Mouse (Mus musculus) intestine, embryonic 15.5 days (tissue): ENCODE measurements at regions not wholly inside any gene's neighbourhood (a gene's known extent, or its start where the extent isn't known, plus 50 kb on each side); places are given as distances from the start of the nearest gene placed in this dataset.

Experiments used
- ATAC-seq: fragments of 200-750 bp; cut with Nextera tagmentation; 2 replicates; pipeline ENCODE4 v1.8.0; 2017; ENCODE audit warnings: moderate TSS enrichment, moderate library complexity
- H3K27ac ChIP-seq: fragments of 300-500 bp; sonication (generic); 2 replicates; pipeline ENCODE4 v1.5.1; 2015; ENCODE audit warnings: mild to moderate bottlenecking, inconsistent platforms
- H3K27me3 ChIP-seq: fragments of 300-500 bp; sonication (generic); replicated peaks from 2 replicates; pipeline ENCODE4 v1.6.1; 2015; ENCODE audit warnings: inconsistent platforms
- H3K36me3 ChIP-seq: fragments of 300-500 bp; sonication (generic); 2 replicates; pipeline ENCODE4 v1.6.1; 2015; ENCODE audit warnings: inconsistent platforms
- H3K4me1 ChIP-seq: fragments of 300-500 bp; sonication (generic); replicated peaks from 2 replicates; pipeline ENCODE4 v1.6.1; 2015; ENCODE audit warnings: inconsistent platforms
- H3K4me2 ChIP-seq: fragments of 300-500 bp; sonication (generic); replicated peaks from 2 replicates; pipeline ENCODE4 v1.6.1; 2015; ENCODE audit warnings: mild to moderate bottlenecking, inconsistent platforms
- H3K4me3 ChIP-seq: fragments of 300-500 bp; sonication (generic); replicated peaks from 2 replicates; pipeline ENCODE4 v1.5.1; 2015; ENCODE audit warnings: inconsistent platforms
- H3K9ac ChIP-seq: fragments of 300-500 bp; sonication (generic); 2 replicates; pipeline ENCODE4 v1.6.1; 2015; ENCODE audit warnings: inconsistent platforms
- H3K9me3 ChIP-seq: fragments of 300-500 bp; sonication (generic); 2 replicates; pipeline ENCODE4 v1.6.1; 2016; ENCODE audit warnings: inconsistent platforms
- WGBS: fragments of 180-500 bp; shearing (Covaris S2); methylation state at CpG from one replicate; pipeline ENCODE4 v1.1.7; 2015; 5-methylcytosine and 5-hydroxymethylcytosine counted together

DNA sequence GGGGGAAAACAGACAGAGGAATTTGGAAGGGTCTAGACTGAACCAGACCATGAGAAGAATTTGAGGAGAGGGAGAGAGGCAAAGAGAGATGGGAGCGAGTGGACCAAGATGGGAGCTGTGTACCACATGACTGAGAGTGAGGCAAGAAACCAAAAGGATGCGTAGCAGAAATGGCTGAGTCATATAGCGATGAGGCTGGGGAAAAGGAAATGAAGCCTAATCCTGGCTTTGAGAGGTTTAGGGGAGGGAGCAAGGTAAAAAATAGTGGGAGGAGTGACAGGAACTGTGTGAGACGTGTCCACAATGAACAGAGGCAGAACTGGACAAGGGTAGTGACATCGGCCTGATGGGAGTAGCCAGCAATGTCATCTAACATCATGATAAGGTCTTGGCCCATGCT lies 140.1 kb upstream of the Ednrb start:
- Histone ChIP-seq H3K27me3 (no peaks in the 10 kb centered on the region), H3K27ac (no peak overlapping the region), H3K9me3 (no peaks in the 10 kb centered on the region), H3K9ac (no peak overlapping the region), H3K4me3 (no peak overlapping the region), H3K36me3 (no peaks in the 10 kb centered on the region), H3K4me1 (no peaks in the 10 kb centered on the region), H3K4me2 (no peak overlapping the region)
- 92% methylated on average over 5 of the region's 5 CpGs for WGBS
- ATAC-seq: no peak

DNA sequence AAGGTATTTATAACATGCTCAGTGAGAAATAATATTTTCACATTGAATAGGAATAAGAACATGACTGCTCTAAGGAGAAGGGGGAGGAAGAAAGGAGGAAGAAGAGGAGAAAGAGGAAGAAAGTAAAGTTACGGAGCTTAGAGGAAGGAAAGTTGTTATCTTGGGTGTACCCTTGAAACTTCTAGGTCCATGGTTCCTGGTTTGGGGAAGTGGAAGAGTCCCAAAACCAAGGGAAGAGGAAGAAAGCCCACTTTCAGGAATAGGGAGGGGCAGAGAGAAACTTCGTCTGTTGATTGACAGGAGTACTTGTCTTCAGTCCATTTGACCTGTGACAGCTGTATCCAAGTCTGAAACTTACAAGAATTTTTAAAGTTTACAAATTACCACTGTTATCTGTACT lies 134.6 kb upstream of the Ednrb start:
- Histone ChIP-seq H3K27me3 (no peaks in the 10 kb centered on the region), H3K4me3 (no peak overlapping the region), H3K27ac (no peak overlapping the region), H3K9ac (no peak overlapping the region), H3K9me3 (no peaks in the 10 kb centered on the region), H3K4me1 (no peaks in the 10 kb centered on the region), H3K36me3 (no peaks in the 10 kb centered on the region), H3K4me2 (no peak overlapping the region)
- 83% methylated on average over 2 of the region's 2 CpGs for WGBS
- no peak for ATAC-seq

DNA sequence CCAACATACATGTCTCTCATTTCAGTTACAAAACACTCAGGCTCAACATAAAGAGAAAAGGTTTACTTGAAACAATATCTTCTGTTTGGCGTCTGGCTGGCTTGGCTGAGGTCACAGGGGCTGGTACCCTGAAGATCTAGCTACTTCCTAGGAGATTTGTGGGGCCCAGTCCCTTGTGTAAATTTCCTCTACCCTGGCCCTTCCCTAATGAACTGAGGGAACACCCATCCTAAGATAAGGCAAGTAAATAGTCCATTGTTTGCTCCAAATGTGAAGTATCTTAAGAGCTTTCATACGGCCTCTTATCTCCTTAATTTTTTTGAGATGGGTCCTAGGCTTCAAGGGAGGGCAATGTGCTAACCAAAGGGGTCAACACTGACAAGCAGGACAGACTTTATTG lies 133.6 kb upstream of the Ednrb start:
- no peak overlapping the region for H3K4me2 ChIP-seq
- H3K9ac ChIP-seq: no peak overlapping the region
- H3K9me3 ChIP-seq: no peaks in the 10 kb centered on the region
- H3K36me3 ChIP-seq: no peaks in the 10 kb centered on the region
- peak; percentile 86 for ATAC-seq
- WGBS: 46% methylated on average over 2 of the region's 2 CpGs
- H3K4me1 ChIP-seq: no peaks in the 10 kb centered on the region
- H3K27ac ChIP-seq: no peak overlapping the region
- H3K4me3 ChIP-seq: no peak overlapping the region
- no peaks in the 10 kb centered on the region for H3K27me3 ChIP-seq

DNA sequence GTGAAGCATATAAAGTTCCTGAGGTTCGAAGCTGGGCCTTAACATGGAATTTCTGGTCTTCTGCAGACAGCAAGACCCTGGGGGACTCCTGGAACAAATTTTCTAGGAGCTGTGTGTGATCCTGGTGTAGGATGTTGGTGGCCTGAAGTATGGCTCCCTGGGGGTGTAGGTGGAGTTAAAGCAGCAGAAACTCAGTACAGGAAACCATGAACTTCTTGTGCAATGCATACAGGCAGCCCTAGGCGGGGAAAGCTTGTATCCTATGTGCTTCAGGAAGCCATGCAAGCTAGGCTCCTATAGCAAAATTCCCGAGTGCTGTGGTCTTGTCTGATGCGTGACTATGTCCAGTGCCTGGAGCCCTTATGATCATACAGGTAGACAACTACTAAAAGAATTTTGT lies 129.8 kb upstream of the Ednrb start:
- Histone ChIP-seq H3K4me3 (no peak overlapping the region), H3K9ac (no peak overlapping the region), H3K27ac (no peak overlapping the region), H3K36me3 (no peaks in the 10 kb centered on the region), H3K27me3 (no peaks in the 10 kb centered on the region), H3K4me1 (no peaks in the 10 kb centered on the region), H3K4me2 (no peak overlapping the region), H3K9me3 (no peaks in the 10 kb centered on the region)
- no peak for ATAC-seq
- WGBS: 83% methylated on average over 4 of the region's 4 CpGs

DNA sequence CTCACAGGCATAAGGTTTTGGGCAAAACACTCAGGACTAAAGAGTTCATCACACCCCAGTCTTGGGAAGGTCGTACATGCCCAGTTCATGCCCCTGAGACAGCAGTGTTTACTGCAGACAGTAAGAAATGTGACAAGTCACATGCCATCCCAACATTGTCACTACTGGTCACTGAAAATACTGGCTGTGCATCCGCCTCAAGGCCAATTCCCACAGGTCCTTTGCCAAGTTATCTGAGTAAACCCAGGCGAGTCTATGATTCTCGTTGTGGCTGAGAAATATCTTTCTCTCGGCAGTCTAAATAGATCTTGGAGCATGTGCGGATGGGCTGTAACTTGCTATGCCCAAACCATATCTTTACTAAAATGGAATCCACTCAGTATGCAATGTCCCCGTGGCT lies 128.9 kb upstream of the Ednrb start:
- Histone ChIP-seq H3K36me3 (no peaks in the 10 kb centered on the region), H3K4me2 (no peak overlapping the region), H3K9me3 (no peaks in the 10 kb centered on the region), H3K4me3 (no peak overlapping the region), H3K27me3 (no peaks in the 10 kb centered on the region), H3K9ac (no peak overlapping the region), H3K27ac (no peak overlapping the region), H3K4me1 (no peaks in the 10 kb centered on the region)
- ATAC-seq: no peak
- 76% methylated on average over 7 of the region's 7 CpGs for WGBS

DNA sequence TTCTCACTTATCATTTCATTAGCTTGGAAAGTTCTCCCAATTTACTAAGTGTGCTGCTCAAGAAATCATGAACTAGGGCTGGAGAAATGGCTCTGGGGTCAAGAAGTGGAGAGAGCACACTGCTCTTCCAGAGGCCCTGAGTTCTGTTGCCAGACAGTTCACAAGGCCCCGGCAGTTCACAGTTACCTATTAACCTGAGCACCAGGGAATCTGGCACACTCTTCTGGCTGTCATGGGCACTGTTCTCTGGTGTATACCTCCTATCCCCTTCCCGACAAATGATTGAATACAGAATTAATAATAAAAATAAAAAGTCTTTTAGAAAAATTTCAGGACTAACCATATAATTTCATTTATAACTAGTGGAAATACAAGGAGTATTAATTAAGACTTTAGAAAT lies 125.1 kb upstream of the Ednrb start:
- Histone ChIP-seq H3K9ac (no peak overlapping the region), H3K9me3 (no peaks in the 10 kb centered on the region), H3K27me3 (no peaks in the 10 kb centered on the region), H3K36me3 (no peaks in the 10 kb centered on the region), H3K27ac (no peak overlapping the region), H3K4me3 (no peak overlapping the region), H3K4me2 (no peak overlapping the region), H3K4me1 (no peaks in the 10 kb centered on the region)
- 64% methylated on average over 2 of the region's 2 CpGs for WGBS
- peak; percentile 78 for ATAC-seq

DNA sequence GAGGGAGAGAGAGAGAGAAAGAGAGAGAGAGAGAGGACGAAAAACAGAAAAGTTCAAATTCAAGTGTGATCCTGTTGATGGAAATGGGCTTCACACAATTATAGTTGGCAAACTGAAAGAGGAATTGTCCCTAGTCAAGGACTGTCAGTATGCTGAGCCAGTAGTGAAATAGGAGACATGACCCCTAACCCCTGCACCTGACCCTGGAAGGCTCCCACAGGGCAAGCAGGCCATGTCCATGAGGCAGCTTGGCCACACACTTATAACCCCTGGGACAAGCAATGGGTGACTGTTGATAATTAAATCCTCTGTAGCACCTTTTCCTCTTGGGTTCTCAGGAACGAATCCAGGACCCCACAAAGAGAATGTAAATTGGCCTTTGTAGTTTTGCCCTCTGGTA lies 122.1 kb upstream of the Ednrb start:
- no peaks in the 10 kb centered on the region for H3K36me3 ChIP-seq
- no peaks in the 10 kb centered on the region for H3K9me3 ChIP-seq
- no peak overlapping the region for H3K4me3 ChIP-seq
- no peak overlapping the region for H3K9ac ChIP-seq
- ATAC-seq: no peak
- H3K4me1 ChIP-seq: no peaks in the 10 kb centered on the region
- H3K27ac ChIP-seq: no peak overlapping the region
- H3K4me2 ChIP-seq: no peak overlapping the region
- 74% methylated on average over 2 of the region's 2 CpGs for WGBS
- no peaks in the 10 kb centered on the region for H3K27me3 ChIP-seq

DNA sequence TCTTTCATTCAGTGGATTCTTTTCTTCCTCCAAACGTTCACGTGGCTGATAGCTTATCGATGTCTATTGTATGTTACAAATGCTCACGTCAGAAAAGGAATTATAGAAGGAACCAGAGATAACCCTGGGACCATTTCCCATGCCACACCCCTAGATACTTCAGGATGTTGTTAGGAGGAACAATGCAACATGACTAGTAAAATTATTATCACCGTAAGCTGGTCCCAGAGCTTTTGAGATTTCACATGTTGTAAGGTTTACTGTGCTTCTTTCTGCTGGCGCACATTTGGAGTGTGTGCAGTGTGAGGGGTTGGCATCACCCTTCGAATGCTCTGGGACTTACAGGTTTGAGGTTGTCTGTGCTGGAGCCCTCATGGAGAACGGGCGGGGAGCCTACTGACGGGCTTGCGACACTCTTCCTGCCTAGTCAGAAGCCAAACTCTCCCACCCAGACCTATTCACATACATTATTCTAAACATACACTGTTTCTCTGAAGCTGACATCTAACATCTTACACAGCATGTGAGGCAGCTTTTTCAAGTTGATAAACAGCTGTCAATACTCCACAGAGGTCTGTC lies 118.2 kb upstream of the Ednrb start:
- 66% methylated on average over 11 of the region's 11 CpGs for WGBS
- no peak overlapping the region for H3K27ac ChIP-seq
- no peaks in the 10 kb centered on the region for H3K27me3 ChIP-seq
- no peaks in the 10 kb centered on the region for H3K36me3 ChIP-seq
- H3K4me2 ChIP-seq: no peak overlapping the region
- H3K4me3 ChIP-seq: no peak overlapping the region
- no peaks in the 10 kb centered on the region for H3K4me1 ChIP-seq
- no peak overlapping the region for H3K9ac ChIP-seq
- no peaks in the 10 kb centered on the region for H3K9me3 ChIP-seq
- ATAC-seq: no peak

DNA sequence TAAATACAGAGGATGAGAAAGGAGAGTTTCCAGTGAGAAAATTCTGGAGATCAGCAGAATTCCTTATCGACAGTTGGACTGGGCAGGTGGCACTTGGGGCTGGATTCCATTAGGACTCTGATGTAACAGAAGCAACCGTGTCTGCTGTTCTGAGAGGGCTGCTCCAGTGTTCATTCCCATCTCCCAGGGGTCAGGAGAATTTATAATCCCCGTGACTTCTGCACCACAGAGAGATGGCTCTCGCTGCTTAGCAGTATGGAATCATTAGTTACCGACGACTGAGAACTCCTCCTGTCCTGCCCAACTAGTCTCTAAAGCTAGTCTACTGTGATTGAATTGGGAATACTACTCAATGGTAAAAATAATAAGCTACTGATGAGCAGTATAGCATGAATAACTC lies 107.7 kb upstream of the Ednrb start:
- Histone ChIP-seq H3K4me2 (no peak overlapping the region), H3K9ac (no peak overlapping the region), H3K4me1 (no peaks in the 10 kb centered on the region), H3K4me3 (no peak overlapping the region), H3K36me3 (no peaks in the 10 kb centered on the region), H3K9me3 (no peaks in the 10 kb centered on the region), H3K27me3 (no peaks in the 10 kb centered on the region), H3K27ac (no peak overlapping the region)
- ATAC-seq: no peak
- WGBS: 71% methylated on average over 6 of the region's 6 CpGs

DNA sequence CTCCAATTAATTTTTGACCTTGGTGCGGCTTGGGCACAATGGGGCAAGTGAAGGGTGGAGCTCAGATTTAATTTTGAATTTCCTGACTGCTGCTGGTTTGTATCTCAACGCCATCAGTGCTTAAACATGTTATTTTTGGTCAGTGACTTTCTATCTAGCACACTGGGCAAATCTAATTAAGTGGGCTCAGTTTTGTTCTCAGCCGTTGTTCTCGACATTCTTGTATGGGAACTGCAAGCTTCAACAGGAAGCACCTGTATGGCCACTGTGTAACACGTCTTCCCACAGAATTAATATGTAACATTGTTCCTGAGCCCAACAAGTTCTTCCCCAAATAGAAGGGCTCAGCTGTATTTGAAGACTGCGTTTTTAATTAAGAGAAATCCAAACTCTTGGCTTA lies 105.7 kb upstream of the Ednrb start:
- Histone ChIP-seq H3K4me2 (no peak overlapping the region), H3K36me3 (no peaks in the 10 kb centered on the region), H3K4me1 (no peaks in the 10 kb centered on the region), H3K4me3 (no peak overlapping the region), H3K27me3 (no peaks in the 10 kb centered on the region), H3K27ac (no peak overlapping the region), H3K9me3 (no peaks in the 10 kb centered on the region), H3K9ac (no peak overlapping the region)
- ATAC-seq: no peak; the same call in 1 of the 2 replicates
- 70% methylated on average over 6 of the region's 6 CpGs for WGBS

DNA sequence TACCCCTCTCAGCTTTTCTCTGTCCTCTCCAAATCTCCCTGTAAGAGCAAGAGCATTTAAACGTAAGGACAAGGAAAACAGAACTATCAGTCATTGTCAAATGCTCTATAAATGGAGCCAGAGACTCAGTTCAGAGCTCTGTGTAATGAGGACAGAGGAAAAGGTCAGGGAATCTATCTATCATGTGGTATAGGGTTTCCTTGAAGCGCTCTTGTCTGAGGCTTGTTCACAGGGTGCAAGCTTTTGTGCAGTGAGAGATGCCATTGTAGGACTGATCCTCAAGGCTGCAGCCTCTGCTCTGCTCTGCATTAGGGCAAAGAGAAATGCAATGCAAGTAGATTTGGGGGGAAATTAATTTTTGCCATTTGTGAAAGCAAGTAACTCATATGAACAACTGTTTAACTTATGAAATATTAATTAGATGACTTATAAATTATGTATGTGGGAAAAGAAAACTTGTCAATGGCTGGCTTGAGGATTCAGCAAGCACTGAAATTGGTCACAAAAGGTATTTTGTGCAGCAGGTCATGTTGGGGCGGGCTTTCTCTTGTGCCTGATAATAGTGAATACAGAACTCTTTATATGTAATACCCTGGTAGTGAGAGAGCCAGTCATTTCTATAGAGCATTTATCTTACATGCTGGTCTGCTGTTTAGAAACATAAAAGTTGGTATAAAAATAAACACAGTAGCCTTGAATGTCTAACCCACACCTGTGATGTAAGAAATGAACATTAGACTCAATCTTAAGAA lies 104.0 kb upstream of the Ednrb start:
- Histone ChIP-seq H3K9me3 (no peaks in the 10 kb centered on the region), H3K4me2 (no peak overlapping the region), H3K9ac (no peak overlapping the region), H3K27me3 (no peaks in the 10 kb centered on the region), H3K4me3 (no peak overlapping the region), H3K27ac (no peak overlapping the region), H3K36me3 (no peaks in the 10 kb centered on the region), H3K4me1 (no peaks in the 10 kb centered on the region)
- WGBS: 55% methylated on average over 3 of the region's 3 CpGs
- no peak for ATAC-seq

DNA sequence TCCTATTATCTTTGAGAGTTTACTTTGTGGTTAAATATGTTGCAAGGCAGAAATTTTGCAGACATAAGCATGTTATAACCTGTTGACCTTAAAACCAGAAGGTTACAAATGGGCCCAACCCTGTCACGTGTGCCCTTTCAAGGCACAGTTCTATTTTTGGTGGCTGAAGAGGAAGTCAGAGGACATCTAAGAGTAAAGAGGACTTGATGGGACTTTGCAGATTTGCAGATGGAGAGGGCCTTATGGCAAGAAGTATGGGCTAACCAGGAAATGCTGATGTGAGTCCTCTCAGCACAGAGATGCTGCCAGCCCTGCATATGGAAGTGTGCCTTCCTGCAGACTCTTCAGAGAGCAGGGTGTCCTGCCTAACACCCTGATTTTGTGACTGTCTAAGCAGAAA lies 101.6 kb upstream of the Ednrb start:
- no peak overlapping the region for H3K27ac ChIP-seq
- no peak for ATAC-seq
- WGBS: 28% methylated on average over 1 of the region's 1 CpGs

DNA sequence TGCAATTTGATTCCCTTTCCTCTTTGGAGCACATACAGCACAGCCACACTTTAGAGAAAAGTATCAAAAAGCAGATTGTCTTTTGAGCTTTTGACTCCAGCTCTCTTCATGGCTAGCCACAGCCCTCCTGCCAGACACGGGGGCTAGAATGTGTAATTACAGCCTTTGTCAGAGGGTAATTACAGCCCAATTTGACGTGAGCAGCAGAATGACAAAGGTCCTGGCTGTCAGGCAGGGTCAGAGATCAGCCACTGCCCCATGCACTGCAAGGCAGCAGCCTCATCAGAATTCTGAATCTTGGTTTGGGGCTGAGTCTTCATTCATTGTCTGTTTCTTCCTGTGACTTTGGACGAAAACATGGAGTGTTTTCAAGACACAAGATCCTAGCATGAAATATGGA lies 95.7 kb upstream of the Ednrb start:
- no peaks in the 10 kb centered on the region for H3K9me3 ChIP-seq
- WGBS: 15% methylated on average over 3 of the region's 3 CpGs
- H3K27ac ChIP-seq: no peak overlapping the region
- no peak overlapping the region for H3K4me2 ChIP-seq
- no peaks in the 10 kb centered on the region for H3K27me3 ChIP-seq
- no peaks in the 10 kb centered on the region for H3K4me1 ChIP-seq
- H3K4me3 ChIP-seq: no peak overlapping the region
- no peaks in the 10 kb centered on the region for H3K36me3 ChIP-seq
- no peak for ATAC-seq
- no peak overlapping the region for H3K9ac ChIP-seq

More for the DNA sequence above, 101.6 kb upstream of the Ednrb start:
- Histone ChIP-seq H3K4me2 (no peak overlapping the region), H3K36me3 (no peaks in the 10 kb centered on the region), H3K4me3 (no peak overlapping the region), H3K9me3 (no peaks in the 10 kb centered on the region), H3K9ac (no peak overlapping the region), H3K27me3 (no peaks in the 10 kb centered on the region), H3K4me1 (no peaks in the 10 kb centered on the region)
